Mouse (Mus musculus) liver, adult (tissue): ENCODE results near the gene Ltf.

Source experiments
- GATA4 ChIP-seq: IDR thresholded peaks from 2 replicates; pipeline ENCODE4 v1.6.1; 2014; ENCODE audit warnings: mild to moderate bottlenecking, low read length; ENCODE audit not compliant: insufficient replicate concordance

Gene Ltf

GRCm38 (mm10) chr9:111019022-111019421, at the start of gene Ltf:
TSS of gene Ltf (plus strand) at chr9:111019271.
- no peak for TF ChIP-seq GATA4

- TF ChIP-seq GATA4 = no peak
Observed at GRCm38 (mm10) chr9:110979411-110979810, 39.7 kb upstream of the Ltf start.

GRCm38 (mm10) chr9:110982351-110982750, 36.7 kb upstream of the Ltf start:
- no peak for TF ChIP-seq GATA4

- no peak for TF ChIP-seq GATA4
Observed at GRCm38 (mm10) chr9:110984096-110984495, 35.0 kb upstream of the Ltf start.

GRCm38 (mm10) chr9:110985541-110985940, 33.5 kb upstream of the Ltf start:
- no peak for TF ChIP-seq GATA4

GRCm38 (mm10) chr9:110985951-110986350, 33.1 kb upstream of the Ltf start:
- TF ChIP-seq GATA4 = no peak

- no peak for TF ChIP-seq GATA4
Observed at GRCm38 (mm10) chr9:110987331-110987730, 31.7 kb upstream of the Ltf start.

GRCm38 (mm10) chr9:110988078-110988477, 31.0 kb upstream of the Ltf start:
- TF ChIP-seq GATA4 = no peak

- no peak for TF ChIP-seq GATA4
Observed at GRCm38 (mm10) chr9:110989141-110989540, 29.9 kb upstream of the Ltf start.

- no peak for TF ChIP-seq GATA4
Observed at GRCm38 (mm10) chr9:110989543-110989942, 29.5 kb upstream of the Ltf start.

GRCm38 (mm10) chr9:110990204-110990603, 28.9 kb upstream of the Ltf start, which contains the start of gene Rtp3:
TSS of gene Rtp3 (minus strand) at chr9:110990583.
- peak; percentile 44; the same call in 1 of the 2 replicates for TF ChIP-seq GATA4

- TF ChIP-seq GATA4 = peak; percentile 38; the same call in 1 of the 2 replicates
Observed at GRCm38 (mm10) chr9:110993281-110993709, 25.8 kb upstream of the Ltf start.

GRCm38 (mm10) chr9:110994716-110995172, 24.3 kb upstream of the Ltf start:
- no peak for TF ChIP-seq GATA4

- no peak for TF ChIP-seq GATA4
Observed at GRCm38 (mm10) chr9:110997245-110997644, 21.8 kb upstream of the Ltf start.

- no peak for TF ChIP-seq GATA4
Observed at GRCm38 (mm10) chr9:110999056-110999455, 20.0 kb upstream of the Ltf start.

GRCm38 (mm10) chr9:110999856-111000255, 19.2 kb upstream of the Ltf start:
- no peak for TF ChIP-seq GATA4

GRCm38 (mm10) chr9:111001621-111002020, 17.4 kb upstream of the Ltf start:
- no peak for TF ChIP-seq GATA4
